Comparison of ENCODE assay signal across 8 mouse cellular contexts in genomic region chr11:62647661-62648590, GRCm38 (mm10). TPM values are rescaled to one million over a fixed set of nuclear protein-coding genes. Genes with fewer than 3 reads are reported as not detected.
DNase-seq lines count a peak whose midpoint lies in the region; ATAC-seq and TF ChIP-seq lines count a peak whose summit lies in the region.

Gene Lrrc75a (minus strand): TSS chr11:62648523.

- DNase-seq in right cerebral cortex, postnatal 4 days = peak; percentile 37
- no peak for DNase-seq in right cerebral cortex, adult 18-20 months
- peak; percentile 53 for DNase-seq in brain, embryonic 14.5 days (ENCODE audit: low read depth)
- peak; percentile 44 for DNase-seq in kidney, adult 2 months
- DNase-seq in retina, postnatal 1 day = peak; percentile 48
- no peak for DNase-seq in ovary, postnatal 10 days (ENCODE audit: low spot score)

- no peaks in the 10 kb centered on the region for H3K36me3 ChIP-seq in forebrain, embryonic 15.5 days
- H3K36me3 ChIP-seq in kidney, adult 2 months (ENCODE audit: control insufficient read depth, insufficient read depth, low read length) = no peaks in the 10 kb centered on the region
- no peaks in the 10 kb centered on the region for H3K36me3 ChIP-seq in liver, embryonic 16.5 days (ENCODE audit: control insufficient read depth, insufficient read depth)

- no peak for TF ChIP-seq CTCF in brain, embryonic 14.5 days (IDR thresholded peaks at IDR 0.05; ENCODE audit: borderline replicate concordance, extremely low read depth, insufficient read depth, insufficient read length)
- no peak for TF ChIP-seq CTCF in kidney, adult 2 months (conservative IDR thresholded peaks at IDR 0.05; ENCODE audit: insufficient read depth, insufficient read length, low read depth, low read length)

- peak within 1 kb of the TSS; percentile 82 for H3K4me3 ChIP-seq in forebrain, embryonic 15.5 days
- H3K4me3 ChIP-seq in kidney, adult 2 months (ENCODE audit: insufficient read depth, low read depth, low read length) = peak within 1 kb of the TSS; percentile 65
- peak within 1 kb of the TSS; percentile 72 for H3K4me3 ChIP-seq in liver, embryonic 16.5 days (ENCODE audit: low read depth, low read length)

- peak within 1 kb of the TSS; percentile 65 for H3K9ac ChIP-seq in forebrain, embryonic 15.5 days (replicated peaks)
- H3K9ac ChIP-seq in liver, embryonic 16.5 days (ENCODE audit: low read depth, low read length) = peak within 1 kb of the TSS; percentile 74

- H3K27me3 ChIP-seq in forebrain, embryonic 15.5 days = no peaks in the 10 kb centered on the region
- no peaks in the 10 kb centered on the region for H3K27me3 ChIP-seq in kidney, adult 2 months (replicated peaks; ENCODE audit: control insufficient read depth, insufficient read depth, low read length)
- H3K27me3 ChIP-seq in liver, embryonic 16.5 days (ENCODE audit: control insufficient read depth, insufficient read depth, low read depth, low read length) = peaks cover 9% of the 10 kb centered on the region

- no peak for TF ChIP-seq POLR2A in brain, embryonic 14.5 days (IDR thresholded peaks at IDR 0.05; ENCODE audit: borderline replicate concordance, extremely low read depth, insufficient read depth, insufficient read length, poor library complexity, severe bottlenecking)
- no peak for TF ChIP-seq POLR2A in kidney, adult 2 months (IDR thresholded peaks at IDR 0.05; ENCODE audit: low read depth, low read length)

- WGBS in forebrain, embryonic 15.5 days = under 1% methylated on average over 58 of the region's 86 CpGs
- 3% methylated on average over 69 of the region's 86 CpGs for WGBS in kidney, adult 2 months
- WGBS in liver, embryonic 16.5 days (ENCODE audit: insufficient replicate concordance) = under 1% methylated on average over 71 of the region's 86 CpGs

- H3K27ac ChIP-seq in forebrain, embryonic 15.5 days (replicated peaks) = peak within 1 kb of the TSS; percentile 66
- peak within 1 kb of the TSS; percentile 25 for H3K27ac ChIP-seq in kidney, adult 2 months (ENCODE audit: insufficient read depth, low read depth, low read length)
- peak within 1 kb of the TSS; percentile 63 for H3K27ac ChIP-seq in liver, embryonic 16.5 days (ENCODE audit: low read length)

- peak within 1 kb of the TSS; percentile 91 for H3K4me2 ChIP-seq in forebrain, embryonic 15.5 days (replicated peaks)
- peak within 1 kb of the TSS; percentile 99 for H3K4me2 ChIP-seq in liver, embryonic 16.5 days (ENCODE audit: low read depth, low read length)

- no peaks in the 10 kb centered on the region for H3K9me3 ChIP-seq in forebrain, embryonic 15.5 days
- H3K9me3 ChIP-seq in liver, embryonic 16.5 days (replicated peaks; ENCODE audit: control insufficient read depth, low read length) = no peaks in the 10 kb centered on the region

- peaks cover 51% of the 10 kb centered on the region for H3K4me1 ChIP-seq in forebrain, embryonic 15.5 days
- H3K4me1 ChIP-seq in kidney, adult 2 months (ENCODE audit: control insufficient read depth, insufficient read depth, low read length) = peaks cover 12% of the 10 kb centered on the region
- H3K4me1 ChIP-seq in liver, embryonic 16.5 days (ENCODE audit: control insufficient read depth, low read depth, low read length) = peaks cover 38% of the 10 kb centered on the region

- ATAC-seq in forebrain, embryonic 15.5 days (replicated peaks) = peak; percentile 48
- no peak; the same call in 1 of the 2 replicates for ATAC-seq in liver, embryonic 16.5 days (ENCODE audit: low read depth)

RNA-seq across cellular contexts. Expression of gene Lrrc75a, which starts in this region (rescaled TPM):
- 19.9 and 23.4 TPM in 2 replicates for polyA plus RNA-seq in brain, embryonic 14.5 days (2012; rRNA removed)
- polyA plus RNA-seq in forebrain, embryonic 15.5 days (2015; fragmentation: Nextera tagmentation; extraction: Ambion mirVana) = 11.1 and 11.3 TPM in 2 replicates
- 7.8 and 8.0 TPM in 2 replicates for polyA plus RNA-seq in kidney, adult 2 months (2012; rRNA removed)
- polyA plus RNA-seq in liver, embryonic 16.5 days (2015; fragmentation: Nextera tagmentation; extraction: Ambion mirVana) = 0.72 and 1.0 TPM in 2 replicates

Comparison
In these comparisons a context has a peak if more than half of its experiments do, and no peak if none do; other contexts are left out.
1. DNase-seq: peak in right cerebral cortex, postnatal 4 days (single experiment), brain, embryonic 14.5 days (single experiment), kidney, adult 2 months (single experiment) and retina, postnatal 1 day (single experiment); none in right cerebral cortex, adult 18-20 months (single experiment) and ovary, postnatal 10 days (single experiment).
2. Peak in every context shown above with its lines, with median percentiles within 50 percentile points of each other: H3K27ac ChIP-seq and H3K4me3 ChIP-seq.